Mouse (Mus musculus): Measurements from ENCODE around the gene Mbd4.

Mbd4 gene

DNA sequence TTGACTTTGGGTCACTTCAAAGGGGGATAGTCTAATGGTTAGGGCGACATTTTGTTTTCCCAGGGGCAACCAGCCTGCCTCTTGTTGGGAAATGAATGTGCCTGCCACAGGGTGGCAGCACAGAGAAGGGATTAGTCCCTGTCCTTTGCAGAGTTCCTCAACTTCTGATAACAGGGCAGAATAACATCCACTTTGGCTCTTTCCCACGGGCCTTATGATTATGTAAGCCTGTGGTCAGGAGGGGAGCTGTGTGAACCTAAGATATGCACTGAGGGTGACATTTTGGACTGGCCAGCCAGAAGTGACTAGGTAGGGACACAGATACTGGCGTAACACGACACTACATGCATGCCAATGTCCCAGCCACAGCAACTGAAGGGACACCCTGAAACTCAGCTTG lies 39.1 kb downstream of the Mbd4 start:
- DNase-seq (ENCODE audit: low read depth, low spot score): peak; percentile 69

GRCm38 (mm10) chr6:115811606-115812005 lies 41.6 kb downstream of the Mbd4 start:
- no peak for DNase-seq (ENCODE audit: low read depth, low spot score)

- peak; percentile 96 for DNase-seq (ENCODE audit: low read depth, low spot score)
These were observed 44.5 kb downstream of the Mbd4 start, which contains the start of gene Rpl32 for GRCm38 (mm10) chr6:115808488-115809231. Gene Rpl32 (minus strand): TSS chr6:115808747.

DNA sequence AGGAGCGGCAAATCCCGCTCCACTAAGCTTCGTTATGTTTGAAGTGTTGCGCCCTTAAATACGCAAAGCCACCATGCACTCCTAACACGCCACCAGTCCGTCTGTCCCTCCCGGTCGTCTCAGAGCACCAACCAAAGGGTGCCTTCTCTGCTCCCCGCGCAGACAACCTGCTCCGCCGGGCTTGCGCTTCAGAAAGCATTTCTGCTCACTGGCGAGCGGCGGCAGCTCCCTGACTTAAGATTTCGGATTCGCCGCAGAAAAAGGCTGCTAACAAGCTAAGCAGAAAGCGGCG lies 45.0 kb downstream of the Mbd4 start:
- DNase-seq (ENCODE audit: low read depth, low spot score): no peak

DNA sequence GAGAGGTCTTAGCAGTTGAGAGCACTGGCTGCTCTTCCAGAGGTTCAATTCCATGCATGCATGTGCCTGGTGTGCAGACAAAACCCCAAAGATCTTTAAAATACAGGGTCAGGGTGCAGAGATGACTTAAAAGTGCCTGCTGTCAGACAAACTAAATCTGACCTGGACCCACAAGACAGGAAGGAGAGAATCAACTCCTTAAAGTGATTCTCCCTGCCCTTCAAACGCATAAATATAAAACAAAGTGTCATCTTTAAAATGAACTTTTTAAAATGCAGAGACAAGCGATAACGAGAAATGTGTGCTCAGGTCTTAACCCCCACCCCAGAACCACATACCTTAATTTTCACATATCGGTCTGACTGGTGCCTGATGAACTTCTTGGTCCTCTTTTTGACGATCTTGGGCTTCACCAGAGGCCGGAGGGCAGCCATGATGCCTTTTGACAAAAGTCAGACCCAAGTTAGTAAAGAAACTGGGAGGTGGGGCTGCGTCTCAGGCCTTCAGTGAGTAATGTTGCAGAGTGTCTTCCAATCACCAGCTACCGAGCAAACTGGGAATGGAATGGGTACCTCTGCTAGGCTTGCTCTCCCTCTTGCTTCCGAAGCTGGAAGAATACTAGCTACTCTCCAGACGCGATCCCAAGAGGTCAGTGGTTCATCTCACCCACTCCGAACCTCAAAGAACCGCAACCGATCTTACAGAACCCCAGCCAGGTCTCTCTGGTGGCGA lies 45.5 kb downstream of the Mbd4 start:
- peak; percentile 21 for DNase-seq (ENCODE audit: low read depth, low spot score)

DNA sequence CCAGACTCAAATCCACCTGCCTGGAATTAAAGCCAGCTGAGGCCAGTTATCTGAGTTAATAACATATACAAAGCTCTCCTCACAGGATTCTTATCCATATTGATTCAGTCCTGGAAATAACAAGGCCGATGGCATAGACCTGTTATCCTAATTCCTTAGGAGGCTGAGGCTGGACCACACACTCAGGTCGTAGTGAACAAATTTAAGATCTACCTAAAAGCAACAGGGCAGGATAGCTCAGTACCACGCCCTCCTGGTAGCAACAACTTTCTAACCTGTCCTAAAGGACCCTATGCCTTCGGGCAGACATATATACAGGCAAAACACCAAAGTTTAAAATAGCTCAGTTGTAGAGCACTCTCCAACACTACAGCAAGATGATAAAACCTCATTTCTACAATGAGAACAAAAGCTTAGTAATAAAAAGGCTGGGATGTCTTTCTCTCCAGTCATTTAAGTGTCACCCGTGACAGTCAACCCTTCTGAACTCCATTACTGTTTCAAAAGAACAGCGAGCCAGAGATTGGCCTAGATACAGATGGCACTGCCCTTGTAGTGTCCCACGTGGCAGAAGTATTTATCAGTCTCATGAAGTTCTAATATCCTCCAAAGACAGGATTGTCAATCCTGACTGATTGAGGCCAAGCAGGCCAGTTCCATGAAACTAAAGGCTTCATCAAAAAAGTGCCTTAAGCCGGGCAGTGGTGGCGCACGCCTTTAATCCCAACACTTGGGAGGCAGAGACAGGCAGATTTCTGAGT lies 48.6 kb downstream of the Mbd4 start:
- peak; percentile 16 for DNase-seq (ENCODE audit: low read depth, low spot score)

- DNase-seq (ENCODE audit: low read depth, low spot score): peak; percentile 74
These were observed 49.4 kb downstream of the Mbd4 start for GRCm38 (mm10) chr6:115803541-115804382.

- no peak for DNase-seq (ENCODE audit: low read depth, low spot score)
These were observed 51.4 kb downstream of the Mbd4 start for GRCm38 (mm10) chr6:115801811-115802210.

- DNase-seq (ENCODE audit: low read depth, low spot score): no peak
These were observed 60.4 kb downstream of the Mbd4 start for GRCm38 (mm10) chr6:115792691-115793215.

DNA sequence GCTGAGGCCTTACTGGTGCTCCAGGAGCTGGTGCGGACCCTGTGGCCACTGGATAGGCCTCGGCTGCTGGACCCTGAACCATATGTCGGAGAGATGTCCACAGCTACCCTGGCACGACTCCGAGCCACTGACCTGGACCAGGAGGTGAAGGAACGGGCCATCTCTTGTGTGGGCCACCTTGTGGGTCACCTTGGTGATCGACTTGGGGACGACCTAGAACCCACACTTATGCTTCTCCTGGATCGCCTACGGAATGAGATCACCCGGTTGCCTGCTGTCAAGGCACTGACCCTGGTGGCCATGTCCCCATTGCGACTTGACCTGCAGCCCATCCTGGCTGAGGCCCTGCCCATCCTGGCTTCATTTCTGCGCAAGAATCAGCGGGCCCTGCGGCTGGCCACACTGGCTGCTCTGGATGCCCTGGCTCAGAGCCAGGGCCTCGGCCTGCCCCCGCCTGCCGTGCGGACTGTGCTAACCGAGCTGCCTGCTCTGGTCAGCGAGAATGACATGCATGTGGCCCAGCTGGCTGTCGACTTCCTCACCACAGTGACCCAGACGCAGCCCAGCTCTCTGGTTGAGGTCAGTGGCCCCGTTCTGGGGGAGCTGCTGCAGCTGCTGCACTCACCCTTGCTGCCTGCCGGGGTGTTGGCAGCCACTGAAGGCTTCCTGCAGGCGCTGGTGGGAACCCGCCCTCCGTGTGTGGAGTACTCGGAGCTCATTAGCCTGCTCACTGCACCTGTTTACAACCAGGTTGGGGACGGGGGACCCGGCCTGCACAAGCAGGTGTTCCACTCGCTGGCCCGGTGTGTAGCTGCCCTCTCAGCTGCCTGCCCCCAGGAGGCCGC lies 61.1 kb downstream of the Mbd4 start:
- DNase-seq (ENCODE audit: low read depth, low spot score): no peak

DNA sequence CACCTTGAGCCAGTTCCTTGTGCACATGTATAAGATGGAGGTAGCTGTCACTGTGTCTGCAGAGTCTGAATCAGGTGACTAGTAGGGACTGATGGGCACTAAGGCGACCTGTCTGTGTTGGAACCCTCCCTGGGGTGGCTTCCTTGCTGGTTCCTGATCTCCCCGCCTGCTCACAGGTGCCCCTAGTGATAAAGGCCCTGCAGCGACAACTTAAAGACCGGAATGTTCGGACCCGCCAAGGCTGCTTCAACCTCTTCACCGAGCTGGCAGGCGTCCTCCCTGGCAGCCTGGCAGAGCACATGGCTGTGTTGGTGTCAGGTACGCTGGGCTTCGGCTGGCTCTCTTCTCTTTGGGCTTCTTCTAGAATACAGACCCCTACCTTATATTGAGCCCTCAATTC lies 62.2 kb downstream of the Mbd4 start:
- DNase-seq (ENCODE audit: low read depth, low spot score): no peak
